Mouse (Mus musculus) hematopoietic stem cell, adult 5-6 weeks (primary cell): Measurements from ENCODE around the gene Cacna1g. TPM values are rescaled to one million over a fixed set of nuclear protein-coding genes. Genes with fewer than 3 reads are reported as not detected.

Source experiments
- ATAC-seq, 2 experiments: fragments of 125-278 bp in 1 of 2; replicated peaks in 1 of 2; 2 replicates each; pipeline ENCODE4 v1.8.0; 2016 to 2017; ENCODE audit warnings: inconsistent platforms in 2 of 2, mild to moderate bottlenecking in 2 of 2, moderate number of reproducible peaks in 2 of 2, low read depth in 1 of 2, moderate TSS enrichment in 1 of 2; ENCODE audit not compliant: low FRiP score in 2 of 2, poor library complexity in 2 of 2, severe bottlenecking in 2 of 2, insufficient read depth in 1 of 2, low TSS enrichment in 1 of 2
- total RNA-seq: library from RNA; stranded (forward); fragments of 172-1452, 232-1000 nt; gene quantifications from 2 replicates; pipeline ENCODE4 v1.2.3, GENCODE M21; 2017

Gene Cacna1g
- total RNA-seq, 1 experiment from 2014 or later = not detected

DNA sequence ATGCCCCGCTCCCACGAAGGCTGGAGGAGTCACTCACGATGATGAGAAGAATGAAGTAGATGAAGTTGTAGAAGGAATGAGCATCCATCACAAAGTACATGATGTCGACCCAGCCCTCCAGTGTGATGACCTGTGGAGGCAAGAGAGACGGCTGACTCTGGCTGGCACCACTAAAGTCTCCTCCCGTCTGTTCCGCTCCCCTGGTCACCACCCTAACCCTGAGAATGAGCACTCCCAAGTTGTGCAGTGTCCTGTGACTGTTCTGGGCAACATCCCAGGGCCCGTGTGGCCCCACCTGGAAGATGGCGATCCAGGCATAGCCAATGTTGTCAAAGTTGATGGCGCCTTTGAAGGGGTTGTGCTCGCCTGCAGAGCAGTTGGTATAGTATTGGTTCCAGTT lies 12.1 kb downstream of the Cacna1g start:
- ATAC-seq = no peak

DNA sequence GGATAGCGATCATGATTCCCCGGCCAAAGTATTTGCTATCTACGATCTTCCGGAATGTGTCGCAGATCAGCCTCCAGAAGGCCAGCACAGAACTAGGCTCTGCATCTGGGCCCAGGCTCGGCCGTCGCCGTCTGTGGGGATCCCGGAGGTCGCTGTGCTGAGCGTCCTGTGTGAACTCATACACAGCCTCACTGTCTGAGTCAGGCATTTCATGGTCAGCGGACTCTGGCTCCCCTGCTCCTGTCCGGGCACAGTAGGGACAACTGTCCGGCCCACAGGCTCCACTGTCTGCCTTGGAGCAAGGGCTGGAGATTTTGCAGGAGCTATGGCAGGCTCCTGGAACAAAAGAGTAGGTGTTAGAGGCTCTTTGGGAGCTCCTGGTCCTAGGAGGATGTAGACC lies 17.0 kb downstream of the Cacna1g start:
- ATAC-seq = no peak

DNA sequence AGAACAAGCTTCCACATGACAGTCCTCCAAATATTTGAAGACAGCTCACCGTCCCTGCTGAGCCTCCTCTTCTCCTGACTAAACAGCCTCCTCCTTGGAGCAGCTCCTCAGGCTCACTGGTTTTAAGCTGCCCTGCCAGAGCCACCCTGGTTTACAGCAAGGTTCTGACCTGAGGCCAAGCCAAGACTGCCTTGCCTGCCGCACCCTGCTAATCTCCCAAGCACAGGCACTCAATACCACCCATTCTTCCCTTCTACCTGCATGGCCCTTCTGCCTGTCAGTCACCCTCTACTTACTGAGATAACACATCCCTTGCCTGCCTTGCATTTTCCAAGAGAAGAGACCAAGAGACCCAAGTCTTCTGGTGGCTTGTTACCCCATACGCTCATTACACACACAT lies 17.7 kb downstream of the Cacna1g start:
- ATAC-seq = no peak

DNA sequence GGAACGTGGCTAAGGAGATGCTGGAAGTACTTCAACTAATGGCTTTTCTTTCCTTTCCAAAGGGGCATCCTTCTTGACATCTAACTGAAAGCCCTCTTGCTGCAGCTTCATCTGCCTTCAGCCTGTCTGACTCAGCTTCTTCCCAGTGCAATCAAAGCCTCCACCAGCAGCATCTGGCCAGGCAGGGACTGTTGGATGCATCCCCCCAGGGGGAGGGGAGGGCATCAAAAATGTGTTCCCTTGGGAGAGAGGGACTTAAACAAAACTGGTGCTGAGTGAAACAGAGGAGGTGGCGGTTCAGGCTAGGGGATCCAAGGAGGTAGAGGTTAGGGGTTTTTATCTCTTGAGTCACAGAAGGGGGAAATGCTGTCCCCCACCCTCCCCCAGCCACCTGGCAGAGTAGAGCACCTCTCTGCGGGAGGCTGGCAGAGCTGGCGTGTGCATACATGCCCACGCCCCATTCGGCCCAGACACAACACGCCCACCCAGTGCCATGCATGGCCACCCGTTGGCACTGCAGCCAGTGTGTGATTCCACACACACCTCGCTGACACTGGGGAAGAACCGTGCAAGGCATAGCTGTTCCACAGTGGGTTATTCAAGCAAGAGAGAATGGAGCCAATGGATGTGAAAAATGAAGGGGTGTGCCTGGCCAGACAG lies 18.7 kb downstream of the Cacna1g start:
- no peak for ATAC-seq

DNA sequence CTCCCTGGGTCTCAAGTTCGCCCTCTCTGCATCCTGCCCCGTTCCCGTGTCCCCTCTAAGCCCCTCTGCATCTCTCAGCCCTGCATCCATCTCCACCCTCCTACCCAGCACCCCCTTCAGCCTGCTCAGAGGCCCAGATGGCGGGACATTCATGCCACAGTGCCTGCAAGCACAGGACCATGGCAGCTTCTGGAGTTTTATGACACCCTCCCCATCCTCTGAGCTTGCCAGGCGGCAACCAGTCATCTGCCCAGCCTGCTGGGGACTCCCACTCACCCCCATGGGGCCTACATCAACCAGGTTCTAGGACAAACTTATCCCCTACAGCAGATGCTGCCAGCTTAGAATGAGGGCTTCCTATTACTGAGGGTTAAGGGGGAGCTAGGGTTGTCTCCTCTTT lies 19.2 kb downstream of the Cacna1g start:
- no peak for ATAC-seq

DNA sequence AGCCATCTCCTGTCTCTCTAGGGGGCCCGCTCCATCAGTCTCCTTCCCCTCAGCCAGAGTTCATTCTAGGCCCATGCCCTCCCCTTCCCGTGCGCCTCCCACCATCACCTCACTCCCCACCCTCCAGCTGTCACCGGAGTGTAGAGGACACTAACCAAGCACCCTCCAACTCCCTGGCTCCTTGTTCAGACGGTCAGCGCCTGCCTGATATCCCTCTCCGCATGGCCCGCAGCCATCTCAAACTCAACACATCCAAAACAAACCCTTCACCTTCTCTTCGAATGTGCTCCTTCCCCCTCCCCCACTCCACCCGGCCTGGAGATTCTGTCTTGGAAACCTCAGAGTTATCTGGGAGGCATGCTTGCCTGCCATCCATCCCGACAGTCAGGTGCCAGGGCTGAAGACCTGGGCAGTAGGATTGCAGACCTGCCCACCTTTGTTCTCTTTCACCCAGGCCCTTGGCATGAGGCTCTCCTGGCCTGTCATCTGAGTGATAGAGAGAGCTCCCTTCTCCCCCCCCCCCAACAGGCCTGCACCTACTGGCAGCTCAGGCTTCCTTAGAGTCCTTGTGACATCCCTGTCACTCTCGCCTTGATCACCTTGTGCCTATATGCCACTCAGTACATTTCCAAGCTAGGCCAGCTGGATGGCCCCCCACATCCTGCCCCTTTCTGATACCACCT lies 22.8 kb downstream of the Cacna1g start:
- no peak for ATAC-seq

DNA sequence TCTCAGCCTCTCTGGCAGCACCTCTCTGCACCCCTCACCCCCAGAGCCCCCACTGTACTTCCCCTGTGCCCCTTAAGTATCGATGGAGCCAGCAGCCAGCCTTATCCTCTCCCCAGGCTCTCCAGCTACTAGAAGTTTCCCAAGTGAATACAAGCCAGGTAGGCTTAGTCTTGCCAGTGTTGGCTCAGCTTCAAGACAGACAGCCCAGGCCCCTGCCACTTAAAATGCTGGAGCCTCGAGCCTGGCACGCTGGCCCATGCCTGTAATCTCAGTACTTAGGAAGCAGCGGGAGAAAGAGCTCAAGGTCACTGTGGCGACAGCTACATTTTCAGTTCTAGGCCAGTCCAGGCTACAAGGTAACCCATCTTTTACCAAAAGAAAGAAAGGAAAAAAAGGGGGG lies 24.1 kb downstream of the Cacna1g start:
- ATAC-seq = no peak

DNA sequence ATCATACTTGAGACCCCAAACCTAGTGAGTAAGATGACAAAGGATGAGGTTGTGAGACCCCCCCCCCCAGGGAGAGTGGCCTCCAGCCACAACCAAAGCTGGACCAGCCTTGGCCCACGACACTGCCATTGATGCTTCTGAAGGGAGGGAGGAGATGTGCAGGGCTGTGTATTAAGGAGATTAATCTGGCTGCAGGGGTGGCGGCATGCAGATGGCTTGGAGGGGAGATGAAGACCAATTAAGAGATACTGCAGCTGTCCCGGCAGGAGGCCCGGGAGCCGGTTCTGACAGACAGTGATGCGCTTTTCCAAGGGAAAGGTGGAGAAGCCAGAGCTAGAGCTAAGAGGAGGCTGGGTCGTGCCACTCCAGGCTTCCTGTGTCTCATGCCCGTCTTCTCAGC lies 24.8 kb downstream of the Cacna1g start:
- no peak for ATAC-seq

DNA sequence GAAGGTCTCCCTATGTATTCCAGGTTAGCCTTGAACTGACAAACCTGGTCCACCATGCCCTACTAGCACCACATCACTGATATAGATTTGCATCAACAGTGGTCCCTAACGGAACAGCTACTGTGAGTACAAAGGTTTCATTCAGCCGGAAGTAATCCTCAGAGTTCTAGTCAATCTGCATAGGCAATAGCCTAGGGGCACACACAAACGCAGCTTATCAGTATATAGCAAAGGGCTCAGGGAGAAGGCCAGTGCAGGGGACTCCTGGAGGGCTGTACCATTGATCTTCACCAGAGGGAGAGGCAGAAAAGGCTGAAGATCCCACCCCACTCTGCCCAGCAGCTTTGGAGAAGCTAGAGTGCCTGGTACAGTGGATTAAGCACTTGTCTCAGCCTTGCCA lies 27.0 kb downstream of the Cacna1g start:
- ATAC-seq = no peak

DNA sequence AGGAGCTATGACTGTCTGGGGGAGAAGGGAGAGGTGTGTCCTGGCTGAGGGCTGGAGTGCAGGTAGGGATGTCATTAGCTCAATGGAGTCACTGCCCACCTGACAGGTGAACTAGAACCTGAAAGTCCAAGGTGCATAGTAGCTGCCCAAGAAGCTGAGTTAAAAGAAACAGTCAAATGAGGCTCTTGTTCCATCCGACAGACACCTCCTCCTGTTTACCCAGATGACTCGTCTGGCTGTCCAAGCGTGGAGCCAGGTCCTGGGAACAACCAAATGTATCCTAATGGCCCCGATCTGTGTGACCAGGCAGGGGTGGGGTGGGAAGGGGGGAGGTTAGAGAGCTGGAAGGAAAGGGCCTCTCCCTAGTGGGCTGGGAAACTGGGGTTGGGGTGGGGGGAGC lies 28.7 kb downstream of the Cacna1g start:
- no peak for ATAC-seq

DNA sequence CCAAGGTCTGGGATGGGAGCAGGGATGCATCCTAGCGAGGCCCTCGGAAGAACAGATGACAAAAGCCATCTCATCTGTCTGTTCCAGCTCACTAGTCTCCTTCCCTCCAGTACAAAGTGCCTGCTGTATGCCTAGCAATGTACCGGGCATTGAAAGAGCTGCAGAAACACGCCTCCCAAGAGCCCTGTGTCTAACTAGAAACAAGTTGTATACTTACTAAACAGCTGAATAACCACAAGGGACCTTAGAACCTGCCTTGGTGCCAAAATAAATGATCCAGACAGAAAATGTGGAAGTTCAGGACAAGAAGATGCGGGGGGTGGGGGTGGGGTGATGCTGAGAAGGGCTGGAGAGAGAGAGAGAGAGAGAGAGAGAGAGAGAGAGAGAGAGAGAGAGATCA lies 29.2 kb downstream of the Cacna1g start:
- no peak for ATAC-seq

DNA sequence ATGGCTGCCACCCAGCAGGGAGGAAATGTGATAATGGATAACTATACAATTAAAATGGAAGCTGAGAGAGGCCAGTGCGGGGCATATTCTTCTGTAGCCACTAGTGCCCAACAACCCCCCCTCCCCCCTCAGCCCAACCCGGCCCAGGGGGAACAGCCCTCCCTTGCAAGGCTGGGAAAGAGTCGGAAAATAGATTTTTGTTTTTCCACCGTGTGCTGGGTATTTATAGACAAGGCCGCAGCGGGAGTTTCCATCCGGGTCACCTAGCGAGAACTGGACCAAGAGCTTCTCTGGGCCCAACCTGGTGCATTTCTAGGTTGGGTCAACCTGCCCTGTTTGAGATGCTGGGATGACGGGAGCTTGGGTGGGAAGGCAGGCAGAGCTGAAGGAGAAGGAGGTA lies 32.2 kb downstream of the Cacna1g start:
- ATAC-seq = no peak

DNA sequence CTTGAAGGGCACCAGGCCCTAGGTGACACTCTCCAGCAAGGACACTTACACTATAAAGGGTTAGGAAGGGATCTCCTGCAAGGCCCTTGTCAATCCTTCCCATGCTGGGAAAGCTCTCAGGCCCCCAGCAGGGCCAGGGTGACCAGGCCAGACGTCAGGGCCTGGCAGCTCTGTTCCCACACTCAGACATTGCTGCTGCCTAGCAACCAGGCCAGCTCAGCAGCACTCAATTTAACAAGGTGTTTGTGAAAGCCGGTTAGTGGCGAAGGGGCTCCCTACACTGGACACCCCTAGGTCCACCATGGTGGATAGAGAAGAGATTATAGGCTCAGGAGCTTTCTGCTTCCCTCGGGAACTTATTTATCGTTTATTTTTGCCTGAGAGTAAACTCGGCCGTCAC lies 32.9 kb downstream of the Cacna1g start:
- no peak for ATAC-seq

DNA sequence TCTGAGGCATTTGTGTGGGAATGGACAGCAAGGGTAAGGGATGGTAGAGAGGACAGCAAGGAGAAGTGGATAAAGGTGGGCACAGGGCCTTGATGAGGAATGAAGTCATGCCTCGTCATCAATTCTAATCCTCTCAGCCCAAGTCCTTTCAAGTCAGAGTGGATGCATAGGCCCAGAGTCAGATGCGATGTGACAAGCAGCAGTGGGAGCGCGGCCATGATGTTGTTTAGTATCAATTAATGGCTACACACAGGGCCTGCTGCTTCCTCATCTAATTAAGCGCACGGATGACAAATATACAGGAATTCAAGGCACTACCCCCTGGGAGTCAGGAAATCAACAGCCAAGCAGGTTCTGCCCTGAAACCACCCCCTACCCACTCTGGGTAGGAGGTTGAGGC lies 33.6 kb downstream of the Cacna1g start:
- no peak for ATAC-seq

DNA sequence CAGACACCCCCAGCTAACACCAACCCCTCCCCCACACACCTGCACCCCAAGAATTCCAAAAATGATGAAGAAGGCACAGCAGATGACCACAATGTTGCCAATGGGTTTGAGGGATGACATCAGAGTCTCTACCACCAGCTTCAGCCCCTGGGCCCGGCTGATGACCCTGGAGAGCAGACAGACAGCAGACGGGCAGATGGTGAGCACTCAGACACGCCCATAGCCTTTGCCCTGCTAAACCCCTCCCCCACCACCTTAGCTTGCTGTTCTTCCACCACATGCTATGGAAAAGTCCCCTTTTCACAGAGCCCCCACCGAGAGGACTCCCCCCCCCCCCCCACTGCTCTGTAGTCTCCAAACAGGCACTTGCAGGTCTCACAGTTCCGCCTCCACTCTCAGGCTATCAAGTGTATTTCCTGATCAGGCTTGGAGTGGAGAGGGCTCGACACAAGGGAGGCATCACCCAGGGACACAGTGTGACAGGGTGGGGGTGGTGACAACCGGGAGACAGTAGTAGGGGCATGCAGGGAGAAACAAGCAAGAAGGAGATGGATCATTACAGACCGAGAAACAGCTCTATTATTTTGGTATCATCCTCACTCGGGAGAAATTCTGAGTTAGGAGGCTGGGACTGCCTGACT lies 44.9 kb downstream of the Cacna1g start:
- no peak for ATAC-seq

DNA sequence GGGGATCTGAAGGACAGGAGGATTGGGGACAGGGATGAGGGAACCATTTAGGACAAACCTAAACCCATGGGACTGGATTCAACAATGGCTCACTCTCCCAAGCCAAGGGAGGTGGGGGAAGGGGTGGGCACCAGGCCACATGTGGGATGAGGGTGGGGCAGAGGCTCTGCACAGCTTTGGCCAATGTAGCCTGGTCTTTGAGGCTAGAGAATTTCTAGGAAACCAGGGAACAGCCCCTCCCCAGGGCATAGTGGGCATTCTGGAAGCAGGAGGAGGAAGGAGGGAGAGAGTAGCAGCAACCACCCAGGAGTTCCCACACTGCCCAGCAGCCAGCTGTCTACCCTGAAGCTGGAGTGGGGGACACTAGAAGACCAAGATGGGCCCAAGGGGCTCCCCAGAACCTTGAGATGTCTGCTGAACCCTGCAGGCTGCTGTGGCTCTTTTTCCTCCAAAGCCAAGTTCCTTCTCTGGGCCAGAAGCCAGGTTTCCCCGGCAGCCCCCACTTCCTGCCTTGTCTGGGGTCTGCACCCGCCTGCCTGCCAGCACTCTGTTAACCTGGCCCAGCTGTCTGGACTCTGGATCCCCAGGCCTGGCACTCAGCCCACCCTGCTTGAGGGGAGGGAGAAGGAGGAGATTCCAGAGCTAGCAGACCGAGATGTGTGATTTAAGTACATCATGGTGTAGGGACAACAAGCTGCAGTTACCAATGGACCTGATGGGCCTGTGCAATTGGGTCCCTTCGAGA lies 45.7 kb downstream of the Cacna1g start:
- ATAC-seq = peak; percentile 53 to 69; a peak in 3 of 4 replicates

DNA sequence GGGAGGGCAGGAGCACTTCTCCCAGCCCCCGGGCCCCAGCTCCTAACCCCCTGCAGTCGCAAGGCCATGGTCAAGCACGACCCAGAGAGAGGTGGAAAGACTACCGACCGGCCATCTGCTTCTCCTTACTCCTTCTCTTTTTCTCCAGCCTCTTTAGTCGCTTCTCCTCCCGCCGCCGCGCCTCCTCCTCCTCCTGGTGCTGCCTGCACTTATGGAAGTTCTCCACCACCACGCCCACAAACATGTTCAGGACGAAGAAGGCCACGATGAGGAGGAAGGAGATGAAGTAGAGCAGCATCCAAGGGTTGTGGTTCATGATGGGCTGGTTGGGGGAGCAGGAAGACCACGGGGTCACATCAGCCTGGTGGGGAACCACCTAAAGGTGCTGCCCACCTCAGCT lies 48.3 kb downstream of the Cacna1g start:
- no peak for ATAC-seq

DNA sequence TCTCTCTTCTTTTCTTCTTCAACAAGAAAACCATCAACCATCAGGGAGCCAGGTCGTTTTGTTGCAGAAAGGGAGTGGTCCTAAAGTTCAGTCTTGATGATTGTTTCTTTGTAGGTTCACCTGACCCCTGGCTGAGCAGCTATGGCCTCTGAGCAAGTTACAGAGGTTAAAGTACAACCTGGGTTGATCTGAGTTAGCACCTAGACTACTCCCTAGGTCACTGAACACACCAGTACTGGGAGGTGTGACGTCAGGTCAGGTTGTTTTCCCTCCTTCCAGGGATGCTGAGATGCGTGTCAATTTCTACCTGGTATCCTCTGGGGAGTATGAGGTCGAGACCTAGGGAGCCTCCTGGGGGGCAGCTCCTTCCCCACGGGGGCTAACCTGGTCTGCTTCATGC lies 48.8 kb downstream of the Cacna1g start:
- ATAC-seq = no peak
